Mouse (Mus musculus): ENCODE measurements at regions not wholly inside any gene's neighbourhood (a gene's known extent, or its start where the extent isn't known, plus 50 kb on each side); places are given as distances from the start of the nearest gene placed in this dataset.

DNA sequence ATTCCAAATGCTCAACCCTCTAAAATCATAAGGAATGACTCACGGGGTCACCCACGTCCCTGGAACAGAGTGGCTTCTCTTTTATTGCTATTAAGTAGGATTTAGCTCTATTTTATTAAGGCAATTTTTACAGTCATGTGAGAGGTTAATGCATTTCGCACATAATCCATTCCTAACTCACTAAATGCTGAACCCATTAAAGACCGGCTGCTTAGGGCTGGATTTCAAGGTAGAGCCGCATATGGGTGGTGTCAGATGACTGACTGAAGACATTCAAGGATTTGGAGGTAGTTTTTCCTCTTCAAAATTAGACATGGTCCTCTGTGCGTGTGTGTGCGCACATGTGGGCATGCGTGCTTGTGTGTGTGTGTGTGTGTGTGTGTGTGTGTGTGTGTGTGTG is 208.4 kb upstream of the 4930535I16Rik start:
- TF ChIP-seq POLR2A (IDR thresholded peaks at IDR 0.05; ENCODE audit: insufficient read depth, low read depth, low read length) (no peak), CTCF (IDR thresholded peaks at IDR 0.05; ENCODE audit: insufficient read depth, low read depth, low read length) (no peak)

Measured in olfactory bulb, adult 2 months (tissue).